7 mouse cellular contexts compared by ENCODE assay signal in genomic region chr13:28663459-28663858, GRCm38 (mm10).
DNase-seq lines count a peak whose midpoint lies in the region; ATAC-seq lines count a peak whose summit lies in the region.

No protein-coding gene starts in this region.

- no peaks in the 10 kb centered on the region for H3K36me3 ChIP-seq in forebrain, embryonic 14.5 days (ENCODE audit: control insufficient read depth, insufficient read depth, low read length)

- H3K4me1 ChIP-seq in forebrain, embryonic 14.5 days (ENCODE audit: control insufficient read depth, insufficient read depth, low read length): peaks cover 31% of the 10 kb centered on the region

- no peak overlapping the region for H3K9ac ChIP-seq in forebrain, embryonic 14.5 days (ENCODE audit: low read length)

- 7% methylated on average over 5 of the region's 5 CpGs for WGBS in forebrain, embryonic 14.5 days

- H3K27ac ChIP-seq in forebrain, embryonic 14.5 days (ENCODE audit: low read depth, low read length): peak overlapping the region; percentile 83; the same call in 1 of the 2 replicates

- peak; percentile 10 for DNase-seq in urinary bladder, postnatal 14 days (ENCODE audit: low spot score)
- no peak for DNase-seq in urinary bladder, adult 2 months (ENCODE audit: low spot score)
- peak; percentile 68 for DNase-seq in forebrain, embryonic 14.5 days (ENCODE audit: low spot score)
- peak; percentile 63 for DNase-seq in kidney, postnatal 10 days
- no peak for DNase-seq in right cerebral cortex, postnatal 25 days
- no peak for DNase-seq in liver
- DNase-seq in left cerebral cortex, adult 9 months (ENCODE audit: low spot score in 2 of 2): no peak

- no peak overlapping the region for H3K4me2 ChIP-seq in forebrain, embryonic 14.5 days (ENCODE audit: low read length)

- H3K4me3 ChIP-seq in forebrain, embryonic 14.5 days (ENCODE audit: low read depth, low read length): no peak overlapping the region

- peak; percentile 19; the same call in 1 of the 2 replicates for ATAC-seq in forebrain, embryonic 14.5 days

- H3K9me3 ChIP-seq in forebrain, embryonic 14.5 days (replicated peaks; ENCODE audit: control insufficient read depth, low read length): no peaks in the 10 kb centered on the region

- no peaks in the 10 kb centered on the region for H3K27me3 ChIP-seq in forebrain, embryonic 14.5 days (replicated peaks; ENCODE audit: control insufficient read depth, insufficient read depth, low read length)

Comparison
In these comparisons a context has a peak if more than half of its experiments do, and no peak if none do; other contexts are left out.
1. DNase-seq: peak in urinary bladder, postnatal 14 days (single experiment), forebrain, embryonic 14.5 days (single experiment) and kidney, postnatal 10 days (single experiment); none in urinary bladder, adult 2 months (single experiment), right cerebral cortex, postnatal 25 days (single experiment), liver (single experiment) and left cerebral cortex, adult 9 months (0 of 2).